Mouse (Mus musculus) liver, embryonic 16.5 days (tissue): Measurements from ENCODE around the gene Gm7694. TPM values are rescaled to one million over a fixed set of nuclear protein-coding genes. Genes with fewer than 3 reads are reported as not detected.

Experiments used
- ATAC-seq: fragments of 200-750 bp; cut with Nextera tagmentation; 2 replicates; pipeline ENCODE4 v1.8.0; 2017; ENCODE audit warnings: low read depth, mild to moderate bottlenecking, moderate number of reproducible peaks, moderate library complexity
- H3K27ac ChIP-seq: fragments of 300-500 bp; sonication (generic); 2 replicates; pipeline ENCODE4 v1.5.1; 2014; ENCODE audit warnings: mild to moderate bottlenecking, low read length
- H3K27me3 ChIP-seq: fragments of 300-500 bp; sonication (generic); 2 replicates; pipeline ENCODE4 v1.6.1; 2014; ENCODE audit warnings: low read depth, low read length, mixed read lengths; ENCODE audit not compliant: control insufficient read depth, insufficient read depth
- H3K36me3 ChIP-seq: fragments of 300-500 bp; sonication (generic); 2 replicates; pipeline ENCODE4 v1.6.1; 2014; ENCODE audit warnings: mild to moderate bottlenecking; ENCODE audit not compliant: control insufficient read depth, insufficient read depth
- H3K4me1 ChIP-seq: fragments of 300-500 bp; sonication (generic); 2 replicates; pipeline ENCODE4 v1.6.1; 2014; ENCODE audit warnings: low read depth, low read length, mixed read lengths; ENCODE audit not compliant: control insufficient read depth
- H3K4me2 ChIP-seq: fragments of 300-500 bp; sonication (generic); 2 replicates; pipeline ENCODE4 v1.6.1; 2014; ENCODE audit warnings: low read depth, low read length, mixed read lengths
- H3K4me3 ChIP-seq: fragments of 300-500 bp; sonication (generic); 2 replicates; pipeline ENCODE4 v1.5.1; 2014; ENCODE audit warnings: low read depth, mild to moderate bottlenecking, low read length
- H3K9ac ChIP-seq: fragments of 300-500 bp; sonication (generic); 2 replicates; pipeline ENCODE4 v1.6.1; 2014; ENCODE audit warnings: low read depth, low read length
- H3K9me3 ChIP-seq: fragments of 300-500 bp; sonication (generic); replicated peaks from 2 replicates; pipeline ENCODE4 v1.6.1; 2016; ENCODE audit warnings: low read length; ENCODE audit not compliant: control insufficient read depth
- WGBS: fragments of 180-500 bp; shearing (Covaris S2); extraction: QIAGEN DNeasy Blood & Tissue Kit; methylation state at CpG from one replicate; pipeline ENCODE4 v1.1.7; 2014; ENCODE audit not compliant: insufficient replicate concordance; 5-methylcytosine and 5-hydroxymethylcytosine counted together
- polyA plus RNA-seq: library from polyadenylated mRNA; unstranded; fragments of >200 nt; fragmentation: Nextera tagmentation; extraction: Ambion mirVana; gene quantifications from 2 replicates; pipeline ENCODE4 v1.2.1, GENCODE M21; 2015

The Gm7694 gene
- polyA plus RNA-seq: 1.8 and 2.4 TPM in 2 replicates

DNA sequence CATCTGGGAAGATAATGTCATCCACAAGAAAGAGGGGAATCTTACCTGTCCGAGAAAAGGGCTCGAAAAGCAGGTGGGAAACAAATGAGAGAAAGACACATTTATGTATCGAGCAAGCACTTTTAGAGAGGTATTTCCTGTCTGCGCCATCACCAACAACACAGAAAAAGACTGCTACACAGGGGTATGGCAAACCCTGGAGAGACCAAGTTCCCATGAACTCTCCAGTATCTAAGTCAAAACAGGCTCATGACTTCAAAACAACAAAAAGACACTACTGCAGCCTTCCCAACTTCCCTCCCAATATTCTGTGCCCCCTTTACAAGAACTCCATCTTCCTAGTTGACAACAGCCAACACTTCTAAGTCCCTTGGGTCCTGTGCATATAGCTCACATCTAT lies at the start of gene Gm7694:
TSS of gene Gm7694 (minus strand) at position 101 of the 400 bp plus-strand sequence.
- Histone ChIP-seq H3K9me3 (no peaks in the 10 kb centered on the region), H3K27me3 (no peaks in the 10 kb centered on the region), H3K4me3 (no peak within 1 kb of the TSS), H3K36me3 (no peaks in the 10 kb centered on the region; the same call in 1 of the 2 replicates), H3K4me1 (no peaks in the 10 kb centered on the region), H3K27ac (no peak within 1 kb of the TSS), H3K4me2 (no peak within 1 kb of the TSS), H3K9ac (no peak within 1 kb of the TSS)
- 77% methylated on average over 4 of the region's 4 CpGs for WGBS
- ATAC-seq: no peak

DNA sequence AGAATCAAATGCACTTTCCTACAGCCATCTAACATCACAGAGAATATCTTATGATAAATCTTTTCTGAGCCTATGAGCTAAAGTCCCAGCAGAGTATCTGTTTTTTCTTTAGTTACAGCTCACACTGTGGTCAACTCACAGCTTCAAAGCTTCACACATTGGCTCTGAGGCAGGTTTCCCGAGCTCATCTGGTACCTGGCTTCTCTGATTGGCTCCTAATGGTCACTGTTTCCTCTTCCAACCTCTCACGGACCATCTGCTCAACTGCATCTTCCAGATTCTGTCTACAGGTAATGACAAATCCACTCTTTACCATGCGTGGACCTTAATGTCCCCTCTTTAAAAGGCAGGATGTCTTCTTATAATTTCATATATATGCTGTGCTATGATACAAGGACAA lies 47.2 kb upstream of the Gm7694 start:
- Histone ChIP-seq H3K4me2 (no peak overlapping the region), H3K4me3 (no peak overlapping the region), H3K9me3 (no peaks in the 10 kb centered on the region), H3K27me3 (no peaks in the 10 kb centered on the region), H3K4me1 (no peaks in the 10 kb centered on the region), H3K27ac (no peak overlapping the region), H3K9ac (no peak overlapping the region), H3K36me3 (no peaks in the 10 kb centered on the region)
- WGBS: 41% methylated on average over 3 of the region's 3 CpGs
- no peak for ATAC-seq

DNA sequence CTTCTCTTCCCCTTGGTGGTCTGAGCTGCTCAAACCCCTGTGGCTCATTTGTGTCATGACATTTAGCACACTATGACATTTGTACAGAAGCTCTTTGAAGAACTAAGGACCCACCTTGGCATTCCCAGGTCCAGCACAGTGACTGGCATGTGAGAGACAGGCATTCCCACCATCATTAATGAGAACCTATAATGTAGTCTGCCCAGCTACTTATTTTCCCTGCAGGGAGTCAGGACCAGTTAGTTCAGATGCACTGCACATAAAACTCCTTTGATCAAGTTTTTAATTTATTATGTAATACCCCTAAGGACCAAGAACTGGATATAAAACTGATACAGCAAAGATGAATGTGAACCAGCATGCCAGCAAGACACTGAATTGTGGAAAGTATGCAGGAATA lies 44.9 kb upstream of the Gm7694 start:
- Histone ChIP-seq H3K4me3 (no peak overlapping the region), H3K27ac (no peak overlapping the region), H3K9ac (no peak overlapping the region), H3K27me3 (no peaks in the 10 kb centered on the region), H3K4me2 (no peak overlapping the region), H3K4me1 (no peaks in the 10 kb centered on the region), H3K36me3 (no peaks in the 10 kb centered on the region), H3K9me3 (no peaks in the 10 kb centered on the region)
- no peak for ATAC-seq

DNA sequence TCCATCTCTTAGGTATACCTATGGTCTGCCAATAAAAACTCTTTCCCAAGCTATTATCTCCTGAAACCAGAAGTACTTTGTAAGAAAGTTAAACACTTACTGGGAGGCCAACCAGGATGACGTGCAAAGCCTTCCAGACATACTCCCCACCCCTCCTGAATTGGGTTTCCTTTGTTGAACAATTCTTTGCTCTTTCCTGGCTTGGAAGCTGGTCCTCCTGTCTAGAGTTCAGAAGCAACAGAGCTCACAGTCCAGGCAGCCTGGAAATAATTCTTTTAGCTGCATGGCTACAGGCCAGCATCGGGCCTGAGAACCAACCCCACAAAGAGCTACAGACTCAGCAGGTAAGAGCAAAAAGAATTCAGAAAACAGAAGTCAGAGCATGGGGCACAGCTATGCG lies 40.1 kb upstream of the Gm7694 start:
- Histone ChIP-seq H3K4me1 (no peaks in the 10 kb centered on the region), H3K9ac (no peak overlapping the region), H3K27me3 (no peaks in the 10 kb centered on the region), H3K4me2 (no peak overlapping the region), H3K36me3 (no peaks in the 10 kb centered on the region), H3K9me3 (no peaks in the 10 kb centered on the region), H3K4me3 (no peak overlapping the region), H3K27ac (no peak overlapping the region)
- WGBS: 56% methylated on average over 3 of the region's 3 CpGs
- ATAC-seq: no peak

DNA sequence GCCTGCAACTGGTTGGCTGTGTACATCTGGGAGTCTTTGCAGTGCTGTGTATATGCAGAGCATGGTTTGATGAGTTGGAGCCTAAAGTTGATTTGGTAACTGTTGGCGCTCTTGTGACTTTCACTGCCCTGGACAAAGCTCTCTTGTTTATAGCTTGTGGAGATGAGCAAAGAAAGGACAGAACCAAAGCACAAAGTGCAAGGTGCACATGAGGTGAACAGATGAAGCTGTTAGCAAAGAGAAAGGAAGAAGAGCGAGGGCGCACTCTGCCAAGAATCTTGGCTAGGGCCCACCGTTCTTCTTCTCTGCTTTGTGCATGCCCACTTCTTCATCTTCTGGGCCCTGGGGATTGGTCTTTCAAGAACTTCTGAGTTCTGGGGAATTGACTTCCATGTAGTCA lies 37.8 kb upstream of the Gm7694 start:
- no peak overlapping the region for H3K4me3 ChIP-seq
- no peaks in the 10 kb centered on the region for H3K4me1 ChIP-seq
- no peak overlapping the region for H3K4me2 ChIP-seq
- H3K9me3 ChIP-seq: no peaks in the 10 kb centered on the region
- ATAC-seq: no peak
- WGBS: 80% methylated on average over 4 of the region's 4 CpGs
- no peak overlapping the region for H3K9ac ChIP-seq
- H3K27ac ChIP-seq: no peak overlapping the region
- H3K27me3 ChIP-seq: no peaks in the 10 kb centered on the region
- H3K36me3 ChIP-seq: no peaks in the 10 kb centered on the region

DNA sequence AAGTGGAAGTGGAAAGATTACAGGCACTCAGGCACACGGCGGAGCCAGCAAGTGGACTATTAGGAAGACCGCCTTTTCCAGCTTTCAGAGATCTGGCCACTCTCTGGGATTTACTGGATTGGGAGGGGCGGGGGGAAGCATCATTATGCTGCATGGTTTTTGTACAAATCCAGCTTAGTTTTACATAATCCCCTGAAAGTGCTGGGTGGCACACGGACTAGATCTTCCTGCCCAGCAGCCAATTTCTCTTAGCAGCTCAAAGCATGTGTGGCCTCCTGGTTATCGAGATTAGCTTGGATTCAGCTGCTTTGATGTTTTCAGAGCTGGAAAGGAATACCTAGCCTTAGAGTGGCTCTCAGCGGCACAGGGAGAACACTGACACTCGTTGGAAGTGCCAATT lies 36.9 kb upstream of the Gm7694 start:
- no peak overlapping the region for H3K27ac ChIP-seq
- H3K36me3 ChIP-seq: no peaks in the 10 kb centered on the region
- no peak for ATAC-seq
- H3K4me1 ChIP-seq: no peaks in the 10 kb centered on the region
- no peak overlapping the region for H3K4me3 ChIP-seq
- H3K9me3 ChIP-seq: no peaks in the 10 kb centered on the region
- WGBS: 72% methylated on average over 8 of the region's 8 CpGs
- no peak overlapping the region for H3K9ac ChIP-seq
- no peak overlapping the region for H3K4me2 ChIP-seq
- no peaks in the 10 kb centered on the region for H3K27me3 ChIP-seq

DNA sequence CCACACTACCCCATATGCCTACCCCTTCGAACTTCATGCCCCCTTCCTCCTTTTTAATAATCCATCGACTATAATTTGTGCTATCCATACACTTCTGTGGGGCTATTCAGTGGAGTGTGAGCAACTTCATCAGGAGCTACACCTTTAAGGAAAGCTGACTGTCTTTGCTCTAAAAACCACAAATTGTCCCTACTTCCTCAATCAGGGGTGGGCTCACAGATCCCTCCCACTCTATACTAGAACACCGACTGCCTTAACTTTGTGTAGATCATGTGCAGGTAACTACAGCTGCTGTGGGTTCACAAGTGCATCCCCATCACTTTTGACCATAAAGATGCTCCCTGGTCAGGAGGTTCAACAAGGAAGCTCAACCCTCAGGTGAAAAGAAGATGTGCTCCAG lies 33.8 kb upstream of the Gm7694 start:
- Histone ChIP-seq H3K4me2 (no peak overlapping the region), H3K27me3 (no peaks in the 10 kb centered on the region), H3K9ac (no peak overlapping the region), H3K27ac (no peak overlapping the region), H3K36me3 (no peaks in the 10 kb centered on the region), H3K4me1 (no peaks in the 10 kb centered on the region), H3K4me3 (no peak overlapping the region), H3K9me3 (no peaks in the 10 kb centered on the region)
- no peak for ATAC-seq
- 38% methylated on average over 3 of the region's 3 CpGs for WGBS

DNA sequence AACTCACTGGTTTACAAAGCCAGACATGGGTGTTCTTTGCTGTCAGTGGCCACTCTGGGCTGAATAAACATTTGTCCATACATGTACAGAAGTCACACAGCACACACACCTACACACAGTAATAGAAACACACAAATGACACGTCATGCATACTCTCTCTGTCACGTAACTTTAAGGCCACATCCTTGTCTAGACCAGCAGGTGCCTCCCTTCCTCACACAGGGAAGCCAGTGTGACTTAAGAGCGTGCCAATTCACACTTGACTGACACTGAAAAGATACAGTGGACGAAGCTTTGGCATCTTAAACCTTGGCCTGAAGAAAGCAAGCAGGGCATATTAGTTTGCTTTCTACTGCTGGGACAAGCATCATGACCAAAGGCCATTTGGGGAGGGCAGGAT lies 26.6 kb upstream of the Gm7694 start:
- no peaks in the 10 kb centered on the region for H3K4me1 ChIP-seq
- H3K9me3 ChIP-seq: no peaks in the 10 kb centered on the region
- no peak overlapping the region for H3K4me3 ChIP-seq
- H3K4me2 ChIP-seq: no peak overlapping the region
- H3K36me3 ChIP-seq: no peaks in the 10 kb centered on the region
- H3K9ac ChIP-seq: no peak overlapping the region
- H3K27me3 ChIP-seq: no peaks in the 10 kb centered on the region
- ATAC-seq: no peak
- 61% methylated on average over 4 of the region's 4 CpGs for WGBS
- no peak overlapping the region for H3K27ac ChIP-seq

DNA sequence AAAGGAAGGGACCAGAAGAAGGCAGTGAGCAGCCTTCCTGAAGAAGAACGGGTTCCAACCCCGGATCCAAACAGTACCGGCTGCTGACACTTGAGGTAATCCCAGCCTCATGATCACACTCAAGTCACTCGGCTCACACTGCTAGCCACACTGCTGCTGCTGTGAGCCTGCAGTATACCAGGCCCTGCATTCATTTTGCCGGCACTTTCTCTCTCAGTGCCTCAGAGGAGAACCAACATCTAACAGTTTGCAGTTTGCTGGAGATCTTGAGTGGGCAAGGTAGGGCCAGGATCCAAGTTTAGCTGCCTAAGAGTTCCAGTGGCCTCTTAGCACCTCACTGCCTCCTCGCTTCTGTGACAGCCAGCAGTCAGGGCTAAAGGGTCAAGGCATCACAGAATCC lies 25.8 kb upstream of the Gm7694 start:
- Histone ChIP-seq H3K4me1 (no peaks in the 10 kb centered on the region), H3K4me2 (no peak overlapping the region), H3K27me3 (no peaks in the 10 kb centered on the region), H3K9ac (no peak overlapping the region), H3K27ac (no peak overlapping the region), H3K4me3 (no peak overlapping the region), H3K36me3 (no peaks in the 10 kb centered on the region), H3K9me3 (no peaks in the 10 kb centered on the region)
- 49% methylated on average over 6 of the region's 6 CpGs for WGBS
- ATAC-seq: no peak

DNA sequence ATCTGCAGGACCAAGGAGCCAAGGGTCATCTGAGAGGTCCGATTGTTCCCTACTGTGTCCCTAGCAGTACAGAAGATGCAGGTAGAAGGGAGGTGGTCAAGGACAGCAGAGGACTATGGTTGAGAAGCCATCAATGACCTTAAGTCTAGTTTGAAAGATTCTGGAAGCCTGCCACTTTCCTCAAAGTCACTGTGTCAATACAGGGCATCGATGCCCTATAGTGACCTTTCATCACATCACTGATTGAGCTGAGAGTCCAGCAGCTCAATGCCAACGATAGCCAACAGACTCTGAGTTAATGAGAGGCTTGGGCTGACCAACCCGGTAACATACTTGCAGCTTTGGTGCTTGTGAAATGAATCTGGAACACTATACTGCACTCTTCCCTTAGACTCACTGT lies 19.1 kb upstream of the Gm7694 start:
- no peak overlapping the region for H3K9ac ChIP-seq
- no peaks in the 10 kb centered on the region for H3K27me3 ChIP-seq
- no peaks in the 10 kb centered on the region for H3K4me1 ChIP-seq
- WGBS: 57% methylated on average over 4 of the region's 4 CpGs
- 0 out of 2 replicates have a peak, but pooled peaks have one; percentile 39 for ATAC-seq
- no peak overlapping the region for H3K4me3 ChIP-seq
- H3K4me2 ChIP-seq: no peak overlapping the region
- H3K27ac ChIP-seq: no peak overlapping the region
- no peaks in the 10 kb centered on the region for H3K9me3 ChIP-seq
- H3K36me3 ChIP-seq: no peaks in the 10 kb centered on the region
